Mouse (Mus musculus): ENCODE results near the gene Hand1. TPM values are rescaled to one million over a fixed set of nuclear protein-coding genes. Genes with fewer than 3 reads are reported as not detected.
"Not testable (repeated sequence)": the region's sequence is repeated elsewhere in the genome, so short reads cannot be mapped to it uniquely, and the experiment has no call there.

The Hand1 gene
- polyA plus RNA-seq, 1 experiment, result not detected

GRCm38 (mm10) chr11:57829871-57830775 lies 2.5 kb downstream of the Hand1 start:
- Histone ChIP-seq H3K4me1 (ENCODE audit: control insufficient read depth, insufficient read depth, low read length) (no peaks in the 10 kb centered on the region), H3K4me3 (replicated peaks; ENCODE audit: control insufficient read depth, low read depth, low read length) (no peak overlapping the region), H3K27ac (ENCODE audit: control insufficient read depth, insufficient read depth, low read depth, low read length, poor library complexity) (no peak overlapping the region)
- WGBS, result 71% methylated on average over 17 of the region's 17 CpGs
- TF ChIP-seq CTCF (IDR thresholded peaks at IDR 0.05; ENCODE audit: control insufficient read depth, insufficient read depth, low read length) (no peak), POLR2A (IDR thresholded peaks at IDR 0.05; ENCODE audit: borderline replicate concordance, control insufficient read depth, low read depth, low read length) (no peak)

- TF ChIP-seq CTCF (IDR thresholded peaks at IDR 0.05; ENCODE audit: control insufficient read depth, insufficient read depth, low read length), result no peak
- no peak for TF ChIP-seq POLR2A (IDR thresholded peaks at IDR 0.05; ENCODE audit: borderline replicate concordance, control insufficient read depth, low read depth, low read length)
- WGBS, result 13% methylated on average over 53 of the region's 53 CpGs
- no peaks in the 10 kb centered on the region for H3K4me1 ChIP-seq (ENCODE audit: control insufficient read depth, insufficient read depth, low read length)
- no peak overlapping the region for H3K4me3 ChIP-seq (replicated peaks; ENCODE audit: control insufficient read depth, low read depth, low read length)
- H3K27ac ChIP-seq (ENCODE audit: control insufficient read depth, insufficient read depth, low read depth, low read length, poor library complexity), result no peak overlapping the region
Measured at GRCm38 (mm10) chr11:57828955-57829870, 3.4 kb downstream of the Hand1 start.

GRCm38 (mm10) chr11:57827915-57828545 lies 4.6 kb downstream of the Hand1 start:
- no peaks in the 10 kb centered on the region for H3K4me1 ChIP-seq (ENCODE audit: control insufficient read depth, insufficient read depth, low read length)
- no peak overlapping the region for H3K4me3 ChIP-seq (replicated peaks; ENCODE audit: control insufficient read depth, low read depth, low read length)
- WGBS, result 2% methylated on average over 33 of the region's 33 CpGs
- TF ChIP-seq CTCF (IDR thresholded peaks at IDR 0.05; ENCODE audit: control insufficient read depth, insufficient read depth, low read length) (no peak), POLR2A (IDR thresholded peaks at IDR 0.05; ENCODE audit: borderline replicate concordance, control insufficient read depth, low read depth, low read length) (no peak)
- no peak overlapping the region for H3K27ac ChIP-seq (ENCODE audit: control insufficient read depth, insufficient read depth, low read depth, low read length, poor library complexity)

- no peak overlapping the region for H3K27ac ChIP-seq (ENCODE audit: control insufficient read depth, insufficient read depth, low read depth, low read length, poor library complexity)
- H3K4me3 ChIP-seq (replicated peaks; ENCODE audit: control insufficient read depth, low read depth, low read length), result no peak overlapping the region
- H3K4me1 ChIP-seq (ENCODE audit: control insufficient read depth, insufficient read depth, low read length), result no peaks in the 10 kb centered on the region
Measured at GRCm38 (mm10) chr11:57827048-57827914, 5.3 kb downstream of the Hand1 start.

GRCm38 (mm10) chr11:57825234-57825633 lies 7.4 kb downstream of the Hand1 start:
- not testable (repeated sequence) for H3K4me1 ChIP-seq (ENCODE audit: control insufficient read depth, insufficient read depth, low read length); H3K27ac ChIP-seq (ENCODE audit: control insufficient read depth, insufficient read depth, low read depth, low read length, poor library complexity); H3K4me3 ChIP-seq (replicated peaks; ENCODE audit: control insufficient read depth, low read depth, low read length)
- WGBS, result 60% methylated on average over 11 of the region's 11 CpGs

More at GRCm38 (mm10) chr11:57827048-57827914, 5.3 kb downstream of the Hand1 start:
- 3% methylated on average over 41 of the region's 41 CpGs for WGBS
- no peak for TF ChIP-seq CTCF (IDR thresholded peaks at IDR 0.05; ENCODE audit: control insufficient read depth, insufficient read depth, low read length)
- no peak for TF ChIP-seq POLR2A (IDR thresholded peaks at IDR 0.05; ENCODE audit: borderline replicate concordance, control insufficient read depth, low read depth, low read length)

GRCm38 (mm10) chr11:57823714-57824113 lies 8.9 kb downstream of the Hand1 start:
- Histone ChIP-seq H3K4me3 (replicated peaks; ENCODE audit: control insufficient read depth, low read depth, low read length) (no peak overlapping the region), H3K27ac (ENCODE audit: control insufficient read depth, insufficient read depth, low read depth, low read length, poor library complexity) (no peak overlapping the region), H3K4me1 (ENCODE audit: control insufficient read depth, insufficient read depth, low read length) (no peaks in the 10 kb centered on the region)
- WGBS, result 67% methylated on average over 7 of the region's 7 CpGs
- TF ChIP-seq POLR2A (IDR thresholded peaks at IDR 0.05; ENCODE audit: borderline replicate concordance, control insufficient read depth, low read depth, low read length), result no peak
- TF ChIP-seq CTCF (IDR thresholded peaks at IDR 0.05; ENCODE audit: control insufficient read depth, insufficient read depth, low read length), result no peak

GRCm38 (mm10) chr11:57823159-57823558 lies 9.5 kb downstream of the Hand1 start:
- H3K4me3 ChIP-seq (replicated peaks; ENCODE audit: control insufficient read depth, low read depth, low read length); H3K4me1 ChIP-seq (ENCODE audit: control insufficient read depth, insufficient read depth, low read length); H3K27ac ChIP-seq (ENCODE audit: control insufficient read depth, insufficient read depth, low read depth, low read length, poor library complexity): not testable (repeated sequence)
- WGBS, result 79% methylated on average over 2 of the region's 2 CpGs

Data from bone marrow, adult 2 months (tissue).